Mouse (Mus musculus) liver, adult 2 months (tissue): ENCODE results near the gene Stpg3.

Experiments
- CTCF ChIP-seq: fragments of 200-500 bp; IDR thresholded peaks from 2 replicates; pipeline ENCODE4 v1.5.1; 2011; ENCODE audit warnings: low read depth, low read length, control low read depth
- POLR2A ChIP-seq: fragments of 200-500 bp; IDR thresholded peaks from 2 replicates; pipeline ENCODE4 v1.6.1; 2011; ENCODE audit warnings: low read length, control low read depth; ENCODE audit not compliant: insufficient read depth; ENCODE audit errors: extremely low read depth

DNA sequence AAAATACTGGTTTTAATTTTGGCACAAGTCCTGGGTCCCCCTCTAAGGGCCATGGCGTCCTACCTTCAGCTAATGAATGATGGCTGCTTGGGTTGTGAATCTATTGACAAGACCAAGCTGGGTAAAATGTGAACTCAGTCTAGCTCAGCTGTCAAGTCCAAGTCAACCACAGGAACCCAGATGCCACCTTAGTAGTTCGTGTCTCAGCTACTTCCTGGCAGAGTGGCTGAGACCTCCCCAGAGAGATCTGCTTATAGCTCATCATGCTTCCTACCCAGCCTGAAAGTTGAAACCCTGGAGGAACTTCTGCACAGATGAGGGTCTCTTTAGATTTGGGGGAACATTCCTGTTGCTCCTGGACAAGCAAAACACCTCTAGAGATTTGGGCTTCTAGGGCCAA is 31.1 kb downstream of the Stpg3 start:
- no peak for TF ChIP-seq CTCF
- no peak for TF ChIP-seq POLR2A
